Mouse (Mus musculus) urinary bladder, adult 18-20 months (tissue): Measurements from ENCODE around the gene Ric8b.

Experiments used
- DNase-seq, 2 experiments: peaks; one replicate each; pipeline ENCODE4 v3.0.0; 2022; ENCODE audit warnings: low spot score in 2 of 2, mixed read lengths in 2 of 2

The Ric8b gene

GRCm38 (mm10) chr10:84916810-84917730 lies at the start of gene Ric8b:
Gene Ric8b (plus strand): TSS chr10:84917616.
- peak; percentile 96 to 98 for DNase-seq

- no peak for DNase-seq
Measured at GRCm38 (mm10) chr10:84871285-84871684, 46.1 kb upstream of the Ric8b start.

- no peak for DNase-seq
Measured at GRCm38 (mm10) chr10:84871921-84872320, 45.5 kb upstream of the Ric8b start.

GRCm38 (mm10) chr10:84879823-84880571 lies 37.4 kb upstream of the Ric8b start:
- no peak for DNase-seq

- DNase-seq = no peak
Measured at GRCm38 (mm10) chr10:84882528-84882927, 34.9 kb upstream of the Ric8b start.

- DNase-seq = no peak
Measured at GRCm38 (mm10) chr10:84885341-84885884, 32.0 kb upstream of the Ric8b start.

- no peak for DNase-seq
Measured at GRCm38 (mm10) chr10:84886221-84886627, 31.2 kb upstream of the Ric8b start.

- DNase-seq = no peak
Measured at GRCm38 (mm10) chr10:84886785-84887184, 30.6 kb upstream of the Ric8b start.

- no peak for DNase-seq
Measured at GRCm38 (mm10) chr10:84889096-84889846, 28.1 kb upstream of the Ric8b start.

- no peak for DNase-seq
Measured at GRCm38 (mm10) chr10:84895810-84896358, 21.5 kb upstream of the Ric8b start.

GRCm38 (mm10) chr10:84896941-84897930 lies 20.2 kb upstream of the Ric8b start:
- no peak for DNase-seq

GRCm38 (mm10) chr10:84898144-84898979 lies 19.1 kb upstream of the Ric8b start:
- DNase-seq = no peak

- no peak for DNase-seq
Measured at GRCm38 (mm10) chr10:84901676-84902075, 15.7 kb upstream of the Ric8b start.

- DNase-seq = no peak
Measured at GRCm38 (mm10) chr10:84902213-84902612, 15.2 kb upstream of the Ric8b start.

- no peak for DNase-seq
Measured at GRCm38 (mm10) chr10:84903307-84903706, 14.1 kb upstream of the Ric8b start.

GRCm38 (mm10) chr10:84903742-84904141 lies 13.7 kb upstream of the Ric8b start:
- no peak for DNase-seq

GRCm38 (mm10) chr10:84906895-84907294 lies 10.5 kb upstream of the Ric8b start:
- DNase-seq = no peak

GRCm38 (mm10) chr10:84908006-84908405 lies 9.4 kb upstream of the Ric8b start:
- DNase-seq = no peak

- DNase-seq = no peak
Measured at GRCm38 (mm10) chr10:84908471-84908870, 8.9 kb upstream of the Ric8b start.
